Mouse (Mus musculus): ENCODE data around the gene Opcml. TPM values are rescaled to one million over a fixed set of nuclear protein-coding genes. Genes with fewer than 3 reads are reported as not detected.

Opcml gene
- total RNA-seq, 2 experiments from 2014 or later = 1.6 to 1.9 TPM

GRCm38 (mm10) chr9:28776517-28777503 is 986.2 kb downstream of the Opcml start:
- DNase-seq = no peak

- no peak for DNase-seq
Observed at GRCm38 (mm10) chr9:28783834-28784233, 993.3 kb downstream of the Opcml start.

GRCm38 (mm10) chr9:28789439-28789838 is 998.9 kb downstream of the Opcml start:
- DNase-seq = no peak

GRCm38 (mm10) chr9:28800100-28800499 is 1009.5 kb downstream of the Opcml start:
- no peak for DNase-seq

- DNase-seq = no peak
Observed at GRCm38 (mm10) chr9:28806666-28807065, 1016.1 kb downstream of the Opcml start.

- no peak for DNase-seq
Observed at GRCm38 (mm10) chr9:28822060-28822459, 1031.5 kb downstream of the Opcml start.

GRCm38 (mm10) chr9:28822466-28822865 is 1031.9 kb downstream of the Opcml start:
- no peak for DNase-seq

- no peak for DNase-seq
Observed at GRCm38 (mm10) chr9:28825821-28826220, 1035.2 kb downstream of the Opcml start.

GRCm38 (mm10) chr9:28845961-28846570 is 1055.5 kb downstream of the Opcml start:
- no peak for DNase-seq

GRCm38 (mm10) chr9:28855826-28856225 is 1065.3 kb downstream of the Opcml start:
- DNase-seq = no peak

GRCm38 (mm10) chr9:28861983-28862382 is 1071.4 kb downstream of the Opcml start:
- no peak for DNase-seq

- DNase-seq = no peak
Observed at GRCm38 (mm10) chr9:28867256-28867655, 1076.7 kb downstream of the Opcml start.

GRCm38 (mm10) chr9:28870478-28870877 is 1079.9 kb downstream of the Opcml start:
- DNase-seq = peak; percentile 17

GRCm38 (mm10) chr9:28882566-28882965 is 1092.0 kb downstream of the Opcml start:
- DNase-seq = no peak

- DNase-seq = peak; percentile 50
Observed at GRCm38 (mm10) chr9:28891611-28892010, 1101.0 kb downstream of the Opcml start.

GRCm38 (mm10) chr9:28903291-28903690 is 1112.7 kb downstream of the Opcml start:
- peak; percentile 25 for DNase-seq

- DNase-seq = no peak
Observed at GRCm38 (mm10) chr9:28909738-28910137, 1119.2 kb downstream of the Opcml start.

- no peak for DNase-seq
Observed at GRCm38 (mm10) chr9:28911571-28912185, 1121.1 kb downstream of the Opcml start.

GRCm38 (mm10) chr9:28932069-28932468 is 1141.5 kb downstream of the Opcml start:
- no peak for DNase-seq

- no peak for DNase-seq
Observed at GRCm38 (mm10) chr9:28937163-28937562, 1146.6 kb downstream of the Opcml start.

GRCm38 (mm10) chr9:28937980-28938379 is 1147.4 kb downstream of the Opcml start:
- DNase-seq = no peak

GRCm38 (mm10) chr9:28940901-28941300 is 1150.3 kb downstream of the Opcml start:
- no peak for DNase-seq

- DNase-seq = no peak
Observed at GRCm38 (mm10) chr9:28969455-28969854, 1178.9 kb downstream of the Opcml start.
